Mouse (Mus musculus): Measurements from ENCODE around the gene Nectin1.

Gene Nectin1

GRCm38 (mm10) chr9:43797746-43798145 is 54.0 kb downstream of the Nectin1 start:
- no peak for DNase-seq (ENCODE audit: low read depth, low spot score)

GRCm38 (mm10) chr9:43800525-43800924 is 56.7 kb downstream of the Nectin1 start:
- no peak for DNase-seq (ENCODE audit: low read depth, low spot score)

GRCm38 (mm10) chr9:43801911-43802310 is 58.1 kb downstream of the Nectin1 start:
- no peak for DNase-seq (ENCODE audit: low read depth, low spot score)

- no peak for DNase-seq (ENCODE audit: low read depth, low spot score)
Observed at GRCm38 (mm10) chr9:43807565-43807964, 63.8 kb downstream of the Nectin1 start.

- DNase-seq (ENCODE audit: low read depth, low spot score), result no peak
Observed at GRCm38 (mm10) chr9:43808099-43808498, 64.3 kb downstream of the Nectin1 start.

GRCm38 (mm10) chr9:43808546-43808945 is 64.8 kb downstream of the Nectin1 start:
- no peak for DNase-seq (ENCODE audit: low read depth, low spot score)

- DNase-seq (ENCODE audit: low read depth, low spot score), result no peak
Observed at GRCm38 (mm10) chr9:43813156-43813555, 69.4 kb downstream of the Nectin1 start.

- DNase-seq (ENCODE audit: low read depth, low spot score), result no peak
Observed at GRCm38 (mm10) chr9:43822206-43822605, 78.4 kb downstream of the Nectin1 start.

GRCm38 (mm10) chr9:43825178-43825577 is 81.4 kb downstream of the Nectin1 start:
- no peak for DNase-seq (ENCODE audit: low read depth, low spot score)

- DNase-seq (ENCODE audit: low read depth, low spot score), result no peak
Observed at GRCm38 (mm10) chr9:43826558-43827253, 82.9 kb downstream of the Nectin1 start.

- peak; percentile 11 for DNase-seq (ENCODE audit: low read depth, low spot score)
Observed at GRCm38 (mm10) chr9:43827593-43827992, 83.8 kb downstream of the Nectin1 start.

GRCm38 (mm10) chr9:43828960-43829359 is 85.2 kb downstream of the Nectin1 start:
- DNase-seq (ENCODE audit: low read depth, low spot score), result no peak

- no peak for DNase-seq (ENCODE audit: low read depth, low spot score)
Observed at GRCm38 (mm10) chr9:43833232-43833631, 89.4 kb downstream of the Nectin1 start.

- DNase-seq (ENCODE audit: low read depth, low spot score), result no peak
Observed at GRCm38 (mm10) chr9:43834283-43834682, 90.5 kb downstream of the Nectin1 start.

GRCm38 (mm10) chr9:43838561-43838960 is 94.8 kb downstream of the Nectin1 start:
- no peak for DNase-seq (ENCODE audit: low read depth, low spot score)

- DNase-seq (ENCODE audit: low read depth, low spot score), result no peak
Observed at GRCm38 (mm10) chr9:43842921-43843577, 99.3 kb downstream of the Nectin1 start.

GRCm38 (mm10) chr9:43843711-43844127 is 99.9 kb downstream of the Nectin1 start:
- DNase-seq (ENCODE audit: low read depth, low spot score), result no peak

GRCm38 (mm10) chr9:43845660-43846455 is 102.1 kb downstream of the Nectin1 start:
- DNase-seq (ENCODE audit: low read depth, low spot score), result no peak

GRCm38 (mm10) chr9:43847861-43848260 is 104.1 kb downstream of the Nectin1 start:
- DNase-seq (ENCODE audit: low read depth, low spot score), result no peak

- no peak for DNase-seq (ENCODE audit: low read depth, low spot score)
Observed at GRCm38 (mm10) chr9:43850281-43850680, 106.5 kb downstream of the Nectin1 start.

GRCm38 (mm10) chr9:43851154-43851553 is 107.4 kb downstream of the Nectin1 start:
- no peak for DNase-seq (ENCODE audit: low read depth, low spot score)

- no peak for DNase-seq (ENCODE audit: low read depth, low spot score)
Observed at GRCm38 (mm10) chr9:43855887-43856286, 112.1 kb downstream of the Nectin1 start.
